Mouse (Mus musculus) layer of hippocampus, postnatal 10 days (tissue): Measurements from ENCODE around the gene Prkg2. TPM values are rescaled to one million over a fixed set of nuclear protein-coding genes. Genes with fewer than 3 reads are reported as not detected.

Source experiments
- DNase-seq, 2 experiments: peaks; one replicate each; pipeline ENCODE4 v3.0.0; 2021; ENCODE audit warnings: low spot score in 2 of 2
- long read RNA-seq: library from polyadenylated mRNA; stranded (forward); transcript quantifications from one replicate; pipeline ENCODE4 v2.0.0, GENCODE M21; 2023
- total RNA-seq, 2 experiments: library from RNA; stranded (reverse); gene quantifications; 2 replicates each; pipeline ENCODE4 v1.2.3; 2021

Prkg2 gene
- total RNA-seq, result 1 to 10 TPM; 2.3 to 2.4 TPM
- long read RNA-seq, result 0 reads

GRCm38 (mm10) chr5:99036596-99037441 is at the start of gene Prkg2:
Prkg2 (minus strand) TSS chr5:99037351.
- DNase-seq, result peak; percentile 46 to 52

- DNase-seq, result no peak
These were observed 46.8 kb upstream of the Prkg2 start for GRCm38 (mm10) chr5:99083955-99084354.

- no peak for DNase-seq
These were observed 41.2 kb upstream of the Prkg2 start for GRCm38 (mm10) chr5:99078375-99078774.

DNA sequence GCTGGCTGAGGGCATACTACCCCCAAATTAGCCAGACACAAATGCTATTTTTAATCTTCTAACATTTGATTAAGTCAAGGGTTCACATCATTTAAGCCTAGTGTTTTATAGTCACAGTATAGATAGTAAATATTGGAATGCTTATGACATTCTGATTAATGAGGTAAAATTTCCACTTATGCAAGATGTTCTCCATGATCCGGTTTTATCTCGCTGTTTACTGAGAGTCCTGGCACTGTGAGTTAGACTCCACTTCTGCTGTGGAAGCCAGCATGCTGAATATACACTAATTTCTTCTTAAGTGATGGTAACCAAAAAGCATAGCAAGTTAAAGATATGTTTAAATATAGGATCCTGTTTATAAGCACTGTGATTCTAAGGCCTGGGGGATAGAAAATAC is 31.2 kb upstream of the Prkg2 start:
- no peak for DNase-seq

GRCm38 (mm10) chr5:99062582-99062981 is 25.4 kb upstream of the Prkg2 start:
- no peak for DNase-seq

DNA sequence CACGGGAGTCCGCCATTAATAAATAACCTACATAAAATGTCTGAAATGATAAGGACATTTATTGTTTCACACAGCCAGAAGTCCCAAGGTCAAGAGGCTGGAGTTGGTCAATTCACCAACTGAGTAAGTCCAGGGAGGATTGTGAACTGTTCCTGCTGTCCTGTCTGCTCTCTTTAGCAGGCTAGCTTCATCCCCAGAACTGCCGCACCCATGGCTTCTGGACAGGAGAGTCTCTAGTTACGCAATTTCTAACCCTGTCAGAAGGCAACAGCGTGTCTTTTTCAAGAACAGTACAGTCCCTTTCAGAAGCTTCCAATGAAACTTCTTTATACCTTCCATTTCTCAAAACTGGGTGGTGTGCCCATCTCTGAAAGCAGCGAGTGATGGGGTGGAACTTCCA is 1.9 kb upstream of the Prkg2 start:
- DNase-seq, result no peak

DNA sequence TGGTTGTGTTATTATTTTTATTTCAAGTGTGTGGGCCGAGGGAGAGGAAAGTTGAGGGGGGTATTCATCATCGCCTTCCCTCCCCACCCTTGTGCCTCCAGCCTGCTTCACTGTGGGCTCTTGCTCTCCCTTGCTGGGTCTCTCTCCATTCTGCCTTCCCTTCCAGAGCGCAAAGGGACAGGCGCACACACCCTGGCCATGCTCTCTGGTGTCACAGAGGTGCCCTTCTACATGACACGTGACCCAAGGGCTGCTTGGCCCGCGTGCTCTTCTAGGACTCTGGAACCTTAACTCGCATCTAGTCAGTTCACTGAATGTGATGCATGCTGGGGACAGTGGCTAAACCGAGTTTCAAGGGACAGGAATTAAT is 276 bp upstream of the Prkg2 start:
- DNase-seq, result no peak

- no peak for DNase-seq
These were observed 1.2 kb downstream of the Prkg2 start for GRCm38 (mm10) chr5:99035961-99036360.

DNA sequence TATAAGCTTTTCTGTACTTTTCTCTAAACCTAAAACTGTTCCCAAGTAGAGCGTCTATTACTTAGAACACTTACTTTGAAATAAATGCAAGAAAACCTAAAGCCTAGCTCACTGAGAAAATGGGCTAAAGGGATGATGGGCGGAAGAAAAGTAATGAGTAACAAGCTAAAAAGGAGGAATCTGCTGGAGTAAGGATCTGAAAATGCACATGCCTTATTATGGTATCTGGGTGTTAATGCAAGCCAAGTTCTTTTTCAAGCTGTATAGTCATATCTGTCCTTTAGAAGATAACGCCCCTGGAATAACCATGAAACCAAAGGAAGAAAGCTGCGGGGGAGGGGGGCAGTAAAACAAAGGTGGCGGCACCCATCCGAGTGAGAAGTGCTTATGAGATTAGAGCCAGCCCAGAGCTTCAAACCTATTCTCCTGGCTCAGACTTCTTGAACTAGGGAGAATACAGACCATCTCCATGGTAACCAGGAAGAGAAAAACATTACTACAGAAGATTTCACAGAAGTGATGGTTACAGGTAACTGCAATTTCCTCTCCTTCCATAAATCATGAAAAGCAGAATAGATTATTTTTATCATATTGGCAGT is 5.5 kb downstream of the Prkg2 start:
- DNase-seq, result no peak

GRCm38 (mm10) chr5:99026343-99026742 is 10.8 kb downstream of the Prkg2 start:
- DNase-seq, result no peak

DNA sequence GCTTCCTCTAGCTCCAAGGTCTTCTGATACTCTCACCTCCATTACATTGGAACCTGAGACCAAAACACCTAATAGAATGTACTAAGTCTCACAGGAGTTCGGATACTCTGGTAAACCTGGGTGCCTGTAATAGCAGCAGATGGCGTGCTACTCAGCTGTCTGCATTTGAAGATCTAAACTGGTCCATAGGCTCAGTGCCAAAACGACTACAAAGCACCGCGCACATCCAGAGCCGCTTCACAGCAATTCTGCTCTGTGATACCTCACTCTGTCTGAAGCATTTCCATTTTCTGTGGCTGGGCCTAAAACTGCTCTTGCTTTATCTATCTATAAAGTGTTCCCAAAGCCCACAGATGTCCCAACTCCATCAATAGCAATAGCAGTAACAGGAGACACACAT is 17.4 kb downstream of the Prkg2 start:
- DNase-seq, result peak; percentile 8 to 22

- no peak for DNase-seq
These were observed 22.0 kb downstream of the Prkg2 start for GRCm38 (mm10) chr5:99015140-99015539.

DNA sequence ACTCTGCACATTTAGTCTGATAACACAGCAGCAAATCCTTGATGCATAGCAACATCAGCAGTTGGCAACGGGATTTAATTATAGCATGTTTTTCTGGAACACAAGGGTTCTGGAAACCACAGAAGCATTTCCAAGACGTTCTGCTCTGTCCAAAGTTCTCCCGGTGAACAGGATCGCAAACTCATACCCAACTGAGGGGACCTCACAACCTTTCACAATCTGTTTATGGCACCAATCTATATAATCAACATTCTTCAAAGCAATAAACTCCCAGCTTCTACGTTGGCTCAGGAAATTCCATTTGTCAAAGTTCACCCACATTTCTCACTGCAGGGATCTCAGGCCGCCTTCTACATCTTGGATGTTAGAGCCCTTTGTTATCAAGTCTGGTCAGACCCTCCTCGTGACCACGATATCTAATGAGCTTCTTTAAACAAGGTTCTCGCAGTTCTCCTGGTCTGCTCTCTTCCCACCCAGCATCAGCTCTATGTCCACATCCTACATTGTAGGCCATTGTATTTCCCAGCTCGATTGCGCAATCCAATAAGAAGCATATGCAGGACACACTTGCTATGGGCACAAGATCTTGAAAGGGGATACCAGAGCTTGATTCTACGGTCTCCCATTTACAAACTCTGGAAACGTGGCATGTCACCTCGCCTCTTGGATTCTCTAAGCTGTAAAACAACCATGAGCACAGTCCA is 26.6 kb downstream of the Prkg2 start:
- DNase-seq, result no peak

GRCm38 (mm10) chr5:98998104-98998503 is 39.0 kb downstream of the Prkg2 start:
- DNase-seq, result no peak

- no peak for DNase-seq
These were observed 41.4 kb downstream of the Prkg2 start for GRCm38 (mm10) chr5:98995767-98996166.

- no peak for DNase-seq
These were observed 45.6 kb downstream of the Prkg2 start for GRCm38 (mm10) chr5:98991600-98991999.

GRCm38 (mm10) chr5:98987634-98988033 is 49.5 kb downstream of the Prkg2 start:
- DNase-seq, result no peak

DNA sequence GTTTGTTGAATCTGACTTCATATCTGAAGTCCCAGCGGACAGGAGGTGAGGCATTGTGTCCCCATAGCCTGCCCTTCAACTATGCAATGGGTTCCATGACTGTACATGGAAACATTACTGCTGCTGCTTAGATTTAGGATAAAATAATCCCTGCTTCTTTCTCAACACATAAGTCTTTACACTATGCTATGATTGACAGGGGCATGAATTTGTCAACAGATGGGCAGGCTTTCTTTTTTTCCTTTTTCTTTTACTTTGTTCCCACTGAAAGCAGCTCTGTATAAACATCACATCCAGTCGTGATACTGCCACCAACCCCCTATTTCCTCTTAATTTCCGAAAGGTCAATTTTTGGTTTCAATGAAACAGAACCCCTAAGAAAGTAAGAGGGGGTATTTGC is 50.0 kb downstream of the Prkg2 start:
- no peak for DNase-seq

- DNase-seq, result no peak
These were observed 50.7 kb downstream of the Prkg2 start for GRCm38 (mm10) chr5:98986459-98986858.

GRCm38 (mm10) chr5:98986011-98986410 is 51.1 kb downstream of the Prkg2 start:
- no peak for DNase-seq

DNA sequence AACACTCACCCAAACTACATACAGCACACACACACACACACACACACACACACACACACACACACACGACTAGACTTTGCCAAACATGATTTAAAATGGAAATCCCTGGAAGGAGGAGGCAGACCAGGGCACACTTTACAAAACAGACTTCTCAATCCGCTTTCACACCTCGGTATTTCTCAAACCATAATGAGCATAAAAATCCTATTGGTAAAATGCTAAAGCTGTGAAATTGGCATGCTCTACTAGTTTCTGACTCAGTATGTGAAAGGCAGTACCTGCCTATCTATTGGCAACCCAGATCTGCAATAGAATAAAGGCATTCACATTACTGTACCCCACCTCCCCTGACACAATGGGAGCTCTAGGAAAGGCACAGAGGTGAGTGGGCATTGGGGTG is 52.1 kb downstream of the Prkg2 start:
- no peak for DNase-seq

GRCm38 (mm10) chr5:98981304-98981703 is 55.8 kb downstream of the Prkg2 start:
- DNase-seq, result no peak
